Mouse (Mus musculus) small intestine, adult 2 months (tissue): ENCODE data around the gene Olfr548-ps1.

ENCODE experiments used
- CTCF ChIP-seq: fragments of 200-500 bp; IDR thresholded peaks from 2 replicates; pipeline ENCODE4 v1.5.1; 2012; ENCODE audit warnings: low read depth, mild to moderate bottlenecking, control low read depth, inconsistent platforms, low read length, moderate library complexity, mixed read lengths; ENCODE audit not compliant: insufficient replicate concordance, insufficient read length; ENCODE audit errors: extremely low read depth
- POLR2A ChIP-seq: fragments of 200-500 bp; IDR thresholded peaks from 2 replicates; pipeline ENCODE4 v1.6.1; 2012; ENCODE audit warnings: low read depth, mild to moderate bottlenecking, control low read depth, inconsistent platforms, low read length, moderate library complexity

DNA sequence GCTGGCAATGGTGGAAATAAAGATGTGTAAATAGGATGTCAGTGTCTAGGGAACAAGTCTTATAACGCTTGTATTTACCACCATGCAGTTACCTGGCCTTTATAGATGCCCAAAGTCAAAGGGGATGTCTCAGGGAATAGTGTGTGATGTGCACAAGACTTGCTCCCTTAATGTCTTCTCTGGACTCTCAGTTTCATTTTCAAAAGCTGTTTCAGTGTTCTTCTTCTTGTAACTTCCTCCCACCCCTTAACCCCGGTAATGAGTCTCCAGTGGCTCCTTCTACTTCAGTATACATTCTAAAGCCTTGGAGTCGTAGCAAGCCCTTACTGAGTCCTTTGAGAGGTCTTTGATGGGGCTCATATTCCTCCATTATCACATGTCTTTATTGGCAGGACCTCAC lies 12.6 kb downstream of the Olfr548-ps1 start:
- TF ChIP-seq CTCF (no peak), POLR2A (no peak)
